Mouse (Mus musculus) spleen, embryonic (tissue): Measurements from ENCODE around the gene Gm45213.

Experiments used
- CTCF ChIA-PET: fragments of 350-600 bp; sonication (Branson Sonifier 250); formaldehyde crosslinking; loops from one replicate; lab custom pipeline; 2022; lab: Charles Lee

The Gm45213 gene

DNA sequence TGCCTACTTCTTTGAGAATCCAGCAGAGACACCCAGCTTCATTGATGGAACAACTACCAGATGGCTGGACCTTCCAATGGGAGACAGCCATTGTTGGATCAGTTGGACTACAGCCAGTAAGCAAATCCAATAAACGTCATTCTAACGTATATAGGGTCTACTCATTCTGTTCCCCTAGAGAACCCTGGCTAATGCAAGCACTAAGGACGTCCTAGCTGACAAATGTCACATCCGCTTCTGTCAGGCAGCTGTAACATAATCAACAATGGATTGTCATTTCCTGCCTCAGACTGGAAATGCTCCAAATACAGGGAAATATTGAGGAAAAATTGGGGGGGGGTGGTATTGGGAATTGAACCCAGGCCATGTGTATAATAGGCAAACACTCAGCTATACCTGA, 62.4 kb downstream of the Gm45213 start:
- CTCF ChIA-PET, result interaction anchor here (0.6 to 0.7 kb wide), 2 partner anchors 122 to 282 kb away, joined by 3 to 5 read pairs; partner anchors contain the start of gene Lrrk1

DNA sequence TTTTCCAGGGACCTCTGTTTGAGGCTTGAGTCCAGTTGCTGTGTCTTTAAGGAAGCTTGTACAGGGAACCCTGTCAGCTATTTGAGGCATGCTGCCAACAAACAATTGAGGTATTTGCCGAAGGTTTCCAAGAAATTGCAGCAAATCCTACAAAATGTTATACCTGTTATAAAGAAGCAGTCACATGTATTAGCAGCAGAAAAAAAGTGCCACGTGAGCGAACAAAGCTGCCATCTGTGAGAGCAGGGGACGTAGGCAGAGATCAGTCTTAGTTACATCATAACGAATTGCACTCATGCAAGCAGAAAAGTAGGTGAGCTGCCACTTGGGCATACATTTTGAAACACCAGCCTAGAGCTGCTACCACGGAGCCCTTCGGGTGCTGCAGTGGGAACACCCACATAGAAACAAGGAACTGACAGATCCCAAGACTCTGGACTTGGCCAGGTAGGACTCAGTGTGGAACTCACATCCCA, 63.2 kb downstream of the Gm45213 start:
- CTCF ChIA-PET, result interaction anchor here (0.6 to 1.0 kb wide), 3 partner anchors 194 to 1236 kb away, joined by 4 to 6 read pairs (median 4); no protein-coding TSS in a partner anchor

DNA sequence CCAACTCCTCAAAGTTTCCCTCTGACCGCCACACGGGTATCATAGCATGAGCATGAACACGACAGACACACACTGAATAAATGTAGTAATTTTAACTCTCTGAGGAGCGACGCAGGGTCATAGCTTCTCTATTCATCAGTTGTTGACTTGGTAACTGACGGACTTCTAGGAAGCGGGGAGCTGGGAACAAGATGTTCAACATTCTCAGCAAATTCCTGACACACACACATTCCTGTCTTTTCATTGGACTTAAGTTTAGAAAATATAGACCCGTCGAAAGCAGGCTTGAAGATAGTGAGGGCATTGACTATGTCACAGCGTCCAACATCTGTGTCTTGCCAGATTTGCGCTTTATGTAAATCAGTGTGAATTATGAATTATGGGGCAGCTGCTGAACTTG, 63.8 kb downstream of the Gm45213 start:
- CTCF ChIA-PET, result interaction anchor here (1.0 kb wide), 1 partner anchor 193 kb away, joined by 4 read pairs; no protein-coding TSS in a partner anchor

DNA sequence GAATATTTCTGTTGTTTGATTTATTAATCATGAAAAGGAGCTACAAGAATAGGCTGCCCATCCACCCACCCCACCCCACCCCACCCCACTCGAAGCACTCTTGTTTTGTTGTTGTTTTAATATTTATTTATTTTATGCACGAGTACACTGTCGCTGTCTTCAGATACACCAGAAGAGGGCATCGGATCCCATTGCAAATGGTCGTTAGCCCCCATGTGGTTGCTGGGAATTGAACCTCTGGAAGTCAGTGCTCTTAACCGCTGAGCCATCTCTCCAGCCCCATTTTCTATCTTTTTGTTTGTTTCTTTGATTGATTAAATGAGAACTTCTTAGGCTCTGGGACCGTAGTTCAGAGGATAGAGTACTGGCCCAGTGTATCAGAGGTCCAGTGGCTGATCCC, 64.5 kb downstream of the Gm45213 start:
- CTCF ChIA-PET, result no interaction called here

DNA sequence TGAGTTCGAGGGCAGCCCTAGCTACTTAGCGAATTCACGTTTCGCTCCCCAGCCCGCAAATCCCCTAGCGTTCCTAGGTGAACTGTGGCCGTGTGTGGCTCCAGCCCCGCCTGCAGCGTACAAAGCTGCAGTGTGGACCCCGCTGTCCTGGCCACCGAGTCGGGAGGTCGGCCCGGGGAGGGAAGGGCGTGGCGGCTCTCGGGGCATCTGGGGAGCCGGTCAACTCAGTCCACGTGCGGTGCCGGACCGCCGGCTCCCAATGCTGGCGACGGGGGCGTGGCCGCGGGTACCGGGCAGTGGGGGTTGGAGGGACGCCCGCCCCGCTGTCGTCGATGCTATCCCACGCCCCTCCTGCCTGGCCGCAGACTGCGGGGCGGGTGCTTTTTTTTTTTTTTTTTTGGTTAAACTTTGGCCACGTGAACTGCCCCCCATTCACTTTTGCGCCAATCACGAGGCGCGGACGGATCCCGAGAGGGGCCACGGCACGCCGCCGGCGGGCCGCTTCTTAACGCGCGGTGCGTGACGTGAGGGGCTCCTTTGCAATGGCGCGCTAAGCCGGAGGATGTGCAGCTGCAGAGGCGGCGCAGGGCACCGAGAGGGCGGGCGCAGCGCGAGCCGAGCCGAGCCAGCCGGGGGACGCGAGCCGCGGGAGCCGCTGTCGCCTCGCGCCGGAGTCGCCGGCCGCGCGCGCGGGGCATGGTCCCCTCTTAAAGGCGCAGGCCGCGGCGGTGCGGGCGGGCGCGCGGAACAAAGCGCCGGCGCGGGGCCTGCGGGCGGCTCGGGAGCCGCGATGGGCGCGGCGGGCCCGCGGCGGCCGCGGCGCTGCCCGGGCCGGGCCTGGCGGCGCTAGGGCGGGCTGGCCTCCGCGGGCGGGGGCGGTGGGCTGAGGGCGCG, 65.8 kb downstream of the Gm45213 start, which contains the start of gene Chsy1:
Gene Chsy1, plus strand, starts transcription at position 555 of the 894 bp plus-strand sequence.
- CTCF ChIA-PET, result no interaction called here

DNA sequence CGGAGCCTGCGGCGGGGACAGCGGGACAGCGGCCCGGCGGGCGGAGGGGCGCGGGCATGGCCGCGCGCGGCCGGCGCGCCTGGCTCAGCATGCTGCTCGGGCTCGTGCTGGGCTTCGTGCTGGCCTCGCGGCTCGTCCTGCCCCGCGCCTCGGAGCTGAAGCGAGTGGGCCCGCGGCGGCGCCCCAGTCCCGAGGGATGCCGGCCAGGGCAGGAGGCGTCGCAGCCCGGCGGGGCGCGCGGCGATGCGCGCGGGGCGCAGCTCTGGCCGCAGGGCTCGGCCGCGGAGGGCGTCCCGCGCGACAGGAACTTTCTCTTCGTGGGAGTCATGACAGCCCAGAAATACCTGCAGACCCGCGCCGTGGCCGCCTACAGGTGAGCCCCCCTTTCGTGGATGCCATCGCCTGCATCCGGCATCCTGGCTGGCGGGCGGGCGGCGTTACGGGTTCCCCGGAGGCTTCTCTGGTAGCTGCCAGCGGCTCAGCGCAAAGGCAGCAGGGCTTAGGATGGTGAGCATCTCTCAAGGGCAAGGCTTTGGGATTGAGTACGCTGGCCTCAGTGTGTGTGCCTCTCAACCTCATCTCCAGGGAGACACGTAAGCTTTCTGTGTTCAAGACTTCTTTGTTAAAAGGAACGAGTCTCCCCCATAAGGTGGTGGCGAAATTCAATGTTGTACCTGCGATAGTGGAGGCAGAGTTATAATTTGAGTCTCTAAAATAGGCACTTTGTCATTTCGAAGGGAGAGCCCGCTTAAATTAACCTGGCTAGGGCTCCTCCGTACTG, 66.6 kb downstream of the Gm45213 start:
- CTCF ChIA-PET, result no interaction called here

DNA sequence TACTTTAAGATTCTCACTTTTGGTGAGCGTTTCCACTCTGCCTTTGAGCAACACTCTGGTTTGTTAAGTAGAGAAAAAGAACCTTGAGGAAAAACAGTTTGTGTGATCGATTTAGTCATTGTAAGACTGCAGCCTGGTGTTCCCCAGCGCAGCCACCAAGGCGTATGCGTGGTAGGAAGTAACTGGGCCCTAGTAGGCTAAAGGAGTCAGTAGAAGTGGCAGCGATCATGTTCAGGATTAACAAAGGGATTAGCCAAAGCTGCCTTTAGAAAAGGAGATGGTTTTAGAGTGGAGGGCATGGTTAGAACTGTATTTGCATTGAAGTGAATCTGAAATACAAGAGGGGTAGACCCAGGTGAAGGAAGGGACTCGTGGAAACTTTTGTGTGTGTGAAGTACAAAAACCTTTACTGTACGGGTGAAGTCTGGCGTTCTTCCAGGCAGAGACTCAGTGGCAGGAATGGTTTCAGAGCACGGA, 67.3 kb downstream of the Gm45213 start:
- CTCF ChIA-PET, result interaction anchor here (0.6 kb wide), 1 partner anchor 55 kb away, joined by 3 read pairs; no protein-coding TSS in a partner anchor

DNA sequence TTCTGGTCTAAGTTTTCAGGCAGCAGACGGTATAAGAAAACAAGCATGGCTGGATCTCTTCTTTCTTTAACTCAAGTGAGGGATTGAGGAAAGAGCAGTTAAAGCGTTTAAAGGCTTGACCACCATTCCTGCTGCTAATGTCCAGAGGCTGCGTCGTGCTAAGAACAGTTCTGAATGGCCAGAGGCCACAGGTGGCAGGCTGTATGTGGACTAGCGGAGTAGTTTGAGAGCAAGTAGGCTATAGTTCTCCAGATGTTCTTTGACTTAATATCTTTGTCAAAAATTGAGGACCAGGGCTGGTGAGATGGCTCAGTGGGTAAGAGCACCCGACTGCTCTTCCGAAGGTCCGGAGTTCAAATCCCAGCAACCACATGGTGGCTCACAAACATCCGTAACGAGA, 67.8 kb downstream of the Gm45213 start:
- CTCF ChIA-PET, result interaction anchor here (0.6 kb wide), 1 partner anchor 54 kb away, joined by 3 read pairs; no protein-coding TSS in a partner anchor
